Mouse (Mus musculus): ENCODE measurements around the gene Mcm7. TPM values are rescaled to one million over a fixed set of nuclear protein-coding genes. Genes with fewer than 3 reads are reported as not detected.

The Mcm7 gene
- polyA plus RNA-seq, 1 experiment, result 16.5 TPM

GRCm38 (mm10) chr5:138117199-138118015, 54.8 kb downstream of the Mcm7 start:
- peaks cover 10% of the 10 kb centered on the region; the same call in 1 of the 2 replicates for H3K4me1 ChIP-seq (ENCODE audit: control insufficient read depth, insufficient read depth, low read length)
- H3K36me3 ChIP-seq (ENCODE audit: control insufficient read depth, insufficient read depth, low read length), result no peaks in the 10 kb centered on the region
- peak overlapping the region; percentile 58 for H3K4me3 ChIP-seq (ENCODE audit: insufficient read depth, low read depth, low read length)
- WGBS, result 2% methylated on average over 16 of the region's 16 CpGs
- TF ChIP-seq POLR2A (IDR thresholded peaks at IDR 0.05; ENCODE audit: low read depth, low read length) (no peak), CTCF (conservative IDR thresholded peaks at IDR 0.05; ENCODE audit: insufficient read depth, insufficient read length, low read depth, low read length) (no peak)
- peak overlapping the region; percentile 81 for H3K27ac ChIP-seq (ENCODE audit: insufficient read depth, low read depth, low read length)
- no peak for DNase-seq
- no peaks in the 10 kb centered on the region for H3K27me3 ChIP-seq (replicated peaks; ENCODE audit: control insufficient read depth, insufficient read depth, low read length)

- no peaks in the 10 kb centered on the region for H3K27me3 ChIP-seq (replicated peaks; ENCODE audit: control insufficient read depth, insufficient read depth, low read length)
- WGBS, result 6% methylated on average over 38 of the region's 38 CpGs
- H3K36me3 ChIP-seq (ENCODE audit: control insufficient read depth, insufficient read depth, low read length), result no peaks in the 10 kb centered on the region
- peak within 1 kb of the TSS; percentile 81 for H3K27ac ChIP-seq (ENCODE audit: insufficient read depth, low read depth, low read length)
- H3K4me1 ChIP-seq (ENCODE audit: control insufficient read depth, insufficient read depth, low read length), result peaks cover 10% of the 10 kb centered on the region; the same call in 1 of the 2 replicates
- peak; percentile 95 for DNase-seq
- TF ChIP-seq CTCF (conservative IDR thresholded peaks at IDR 0.05; ENCODE audit: insufficient read depth, insufficient read length, low read depth, low read length) (0 out of 2 replicates have a peak, but pooled peaks have one; percentile 6), POLR2A (IDR thresholded peaks at IDR 0.05; ENCODE audit: low read depth, low read length) (peak; percentile 58)
- peak within 1 kb of the TSS; percentile 58 for H3K4me3 ChIP-seq (ENCODE audit: insufficient read depth, low read depth, low read length)
These were observed 55.7 kb downstream of the Mcm7 start, which contains the start of gene Zscan21 for GRCm38 (mm10) chr5:138116255-138117198. Zscan21 (plus strand) TSS chr5:138116903.

Other genes starting within 250 kb of the Mcm7 start
- 0.05 and 0.20 TPM in 2 replicates for gene Gjc3, start 209.3 kb downstream of the Mcm7 start, polyA plus RNA-seq (2012; rRNA removed)
- gene Azgp1, start 190.9 kb downstream of the Mcm7 start, polyA plus RNA-seq (2012; rRNA removed), result 5.1 and 5.3 TPM in 2 replicates
- not detected in 2 replicates for gene Smok3a, start 151.2 kb downstream of the Mcm7 start, polyA plus RNA-seq (2012; rRNA removed)
- gene Smok3b, start 151.0 kb downstream of the Mcm7 start, polyA plus RNA-seq (2012; rRNA removed), result not detected in 2 replicates
- not detected in 2 replicates for gene Smok3c, start 119.2 kb downstream of the Mcm7 start, polyA plus RNA-seq (2012; rRNA removed)
- gene Zkscan1, start 87.3 kb downstream of the Mcm7 start, polyA plus RNA-seq (2012; rRNA removed), result 8.3 and 10.2 TPM in 2 replicates
- 9.8 and 10.9 TPM in 2 replicates for gene Zscan21, start 55.5 kb downstream of the Mcm7 start, polyA plus RNA-seq (2012; rRNA removed)
- 3.4 and 4.4 TPM in 2 replicates for gene Zfp113, start 16.7 kb downstream of the Mcm7 start, polyA plus RNA-seq (2012; rRNA removed)
- gene Cops6, start 11.4 kb downstream of the Mcm7 start, polyA plus RNA-seq (2012; rRNA removed), result 141 and 144 TPM in 2 replicates
- 22.9 and 23.6 TPM in 2 replicates for gene Ap4m1, start 420 bp downstream of the Mcm7 start, polyA plus RNA-seq (2012; rRNA removed)
- gene Taf6, start 15.0 kb upstream of the Mcm7 start, polyA plus RNA-seq (2012; rRNA removed), result 52.6 and 56.3 TPM in 2 replicates
- gene Cnpy4, start 15.1 kb upstream of the Mcm7 start, polyA plus RNA-seq (2012; rRNA removed), result 4.2 and 5.7 TPM in 2 replicates
- 3.6 and 4.4 TPM in 2 replicates for gene Mblac1, start 21.9 kb upstream of the Mcm7 start, polyA plus RNA-seq (2012; rRNA removed)
- 0.26 and 0.33 TPM in 2 replicates for gene Nxpe5, start 53.5 kb upstream of the Mcm7 start, polyA plus RNA-seq (2012; rRNA removed)
- 362 and 389 TPM in 2 replicates for gene Lamtor4, start 83.1 kb upstream of the Mcm7 start, polyA plus RNA-seq (2012; rRNA removed)
- 28.5 and 35.1 TPM in 2 replicates for gene BC037034, start 91.6 kb upstream of the Mcm7 start, polyA plus RNA-seq (2012; rRNA removed)
- gene Gal3st4, start 100.4 kb upstream of the Mcm7 start, polyA plus RNA-seq (2012; rRNA removed), result 0.13 and 0.19 TPM in 2 replicates
- not detected in 2 replicates for gene Gm43720, start 107.5 kb upstream of the Mcm7 start, polyA plus RNA-seq (2012; rRNA removed)
- 1.2 and 1.5 TPM in 2 replicates for gene Gpc2, start 107.6 kb upstream of the Mcm7 start, polyA plus RNA-seq (2012; rRNA removed)
- 0.30 and 0.34 TPM in 2 replicates for gene Stag3, start 107.8 kb upstream of the Mcm7 start, polyA plus RNA-seq (2012; rRNA removed)
- gene Pvrig, start 169.5 kb upstream of the Mcm7 start, polyA plus RNA-seq (2012; rRNA removed), result 0.11 and 0.33 TPM in 2 replicates

Measured in kidney, adult 2 months (tissue).